Mouse (Mus musculus) layer of hippocampus, postnatal 14 days (tissue): Measurements from ENCODE around the gene Zmiz1. TPM values are rescaled to one million over a fixed set of nuclear protein-coding genes. Genes with fewer than 3 reads are reported as not detected.

Source experiments
- DNase-seq, 2 experiments: peaks; one replicate each; pipeline ENCODE4 v3.0.0; 2021 to 2022; ENCODE audit warnings: low spot score in 2 of 2, mixed read lengths in 1 of 2
- total RNA-seq, 2 experiments: library from RNA; stranded (reverse); gene quantifications; 2 replicates each; pipeline ENCODE4 v1.2.3; 2021

Zmiz1 gene
- total RNA-seq, 2 experiments from 2014 or later, result 104 to 105 TPM

GRCm38 (mm10) chr14:25555291-25555781, 96.4 kb downstream of the Zmiz1 start:
- DNase-seq, result no peak

GRCm38 (mm10) chr14:25555848-25556247, 96.9 kb downstream of the Zmiz1 start:
- DNase-seq, result no peak

- DNase-seq, result no peak
These were observed 98.0 kb downstream of the Zmiz1 start for GRCm38 (mm10) chr14:25557014-25557413.

GRCm38 (mm10) chr14:25558479-25558878, 99.5 kb downstream of the Zmiz1 start:
- DNase-seq, result no peak

GRCm38 (mm10) chr14:25559907-25560306, 100.9 kb downstream of the Zmiz1 start:
- no peak for DNase-seq

- DNase-seq, result no peak
These were observed 101.9 kb downstream of the Zmiz1 start for GRCm38 (mm10) chr14:25560841-25561240.

- no peak for DNase-seq
These were observed 102.7 kb downstream of the Zmiz1 start for GRCm38 (mm10) chr14:25561716-25562115.

GRCm38 (mm10) chr14:25562447-25562846, 103.5 kb downstream of the Zmiz1 start:
- no peak for DNase-seq

- DNase-seq, result no peak
These were observed 103.9 kb downstream of the Zmiz1 start for GRCm38 (mm10) chr14:25562909-25563308.

- DNase-seq, result no peak
These were observed 105.6 kb downstream of the Zmiz1 start for GRCm38 (mm10) chr14:25564577-25564976.

GRCm38 (mm10) chr14:25565344-25566088, 106.5 kb downstream of the Zmiz1 start:
- DNase-seq, result peak; percentile 84 to 89

- DNase-seq, result peak; percentile 52 to 67
These were observed 108.3 kb downstream of the Zmiz1 start for GRCm38 (mm10) chr14:25567245-25567644.

- DNase-seq, result no peak
These were observed 108.9 kb downstream of the Zmiz1 start for GRCm38 (mm10) chr14:25567837-25568236.

- no peak for DNase-seq
These were observed 115.3 kb downstream of the Zmiz1 start for GRCm38 (mm10) chr14:25574047-25574870.

- no peak for DNase-seq
These were observed 117.7 kb downstream of the Zmiz1 start for GRCm38 (mm10) chr14:25576642-25577041.

- DNase-seq, result no peak
These were observed 118.4 kb downstream of the Zmiz1 start for GRCm38 (mm10) chr14:25577431-25577830.

- no peak for DNase-seq
These were observed 120.6 kb downstream of the Zmiz1 start for GRCm38 (mm10) chr14:25579597-25579996.

- DNase-seq, result no peak
These were observed 121.4 kb downstream of the Zmiz1 start for GRCm38 (mm10) chr14:25580397-25580796.

GRCm38 (mm10) chr14:25582603-25583002, 123.6 kb downstream of the Zmiz1 start:
- no peak for DNase-seq

- no peak for DNase-seq
These were observed 124.9 kb downstream of the Zmiz1 start for GRCm38 (mm10) chr14:25583899-25584298.

GRCm38 (mm10) chr14:25585545-25586301, 126.7 kb downstream of the Zmiz1 start:
- DNase-seq, result peak; percentile 70 to 72
